Mouse (Mus musculus): ENCODE measurements at regions not wholly inside any gene's neighbourhood (a gene's known extent, or its start where the extent isn't known, plus 50 kb on each side); places are given as distances from the start of the nearest gene placed in this dataset.

- 82% methylated on average over 8 of the region's 8 CpGs for WGBS
- Histone ChIP-seq H3K4me1 (ENCODE audit: control insufficient read depth, insufficient read depth, low read length) (no peaks in the 10 kb centered on the region; the same call in 1 of the 2 replicates), H3K27ac (ENCODE audit: control insufficient read depth, insufficient read depth, low read depth, low read length, poor library complexity) (no peak overlapping the region), H3K4me3 (replicated peaks; ENCODE audit: control insufficient read depth, low read depth, low read length) (no peak overlapping the region)
- TF ChIP-seq CTCF (IDR thresholded peaks at IDR 0.05; ENCODE audit: control insufficient read depth, insufficient read depth, low read length) (no peak), POLR2A (IDR thresholded peaks at IDR 0.05; ENCODE audit: borderline replicate concordance, control insufficient read depth, low read depth, low read length) (no peak)
These were observed 87.1 kb upstream of the Sash1 start for GRCm38 (mm10) chr10:8972789-8973551.

DNA sequence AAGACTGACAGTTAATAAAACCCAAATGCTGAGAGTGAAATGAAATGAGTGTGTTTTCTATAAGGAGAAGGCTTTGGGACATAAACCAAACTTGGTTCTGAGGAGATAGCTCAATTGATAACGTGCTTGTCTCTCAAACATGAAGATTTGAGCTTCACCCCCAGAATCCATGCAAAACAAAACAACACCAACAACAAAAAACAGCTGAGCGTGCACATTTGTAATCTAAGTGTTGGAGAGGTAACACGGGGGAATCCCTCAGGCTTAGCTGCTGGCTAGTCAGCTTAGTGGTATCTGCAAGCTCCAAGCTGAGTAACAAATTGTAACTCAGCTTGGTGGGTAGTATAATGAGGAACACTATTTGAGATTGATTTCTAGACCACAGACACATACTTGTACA, 84.9 kb upstream of the Sash1 start:
- no peak for TF ChIP-seq POLR2A (IDR thresholded peaks at IDR 0.05; ENCODE audit: borderline replicate concordance, control insufficient read depth, low read depth, low read length)
- TF ChIP-seq CTCF (IDR thresholded peaks at IDR 0.05; ENCODE audit: control insufficient read depth, insufficient read depth, low read length) = no peak
- Histone ChIP-seq H3K27ac (ENCODE audit: control insufficient read depth, insufficient read depth, low read depth, low read length, poor library complexity) (no peak overlapping the region), H3K4me3 (replicated peaks; ENCODE audit: control insufficient read depth, low read depth, low read length) (no peak overlapping the region), H3K4me1 (ENCODE audit: control insufficient read depth, insufficient read depth, low read length) (no peaks in the 10 kb centered on the region; the same call in 1 of the 2 replicates)
- WGBS = 68% methylated on average over 3 of the region's 3 CpGs

GRCm38 (mm10) chr10:8969586-8969985, 83.7 kb upstream of the Sash1 start:
- no peak overlapping the region for H3K27ac ChIP-seq (ENCODE audit: control insufficient read depth, insufficient read depth, low read depth, low read length, poor library complexity)
- TF ChIP-seq CTCF (IDR thresholded peaks at IDR 0.05; ENCODE audit: control insufficient read depth, insufficient read depth, low read length) (no peak), POLR2A (IDR thresholded peaks at IDR 0.05; ENCODE audit: borderline replicate concordance, control insufficient read depth, low read depth, low read length) (no peak)
- H3K4me1 ChIP-seq (ENCODE audit: control insufficient read depth, insufficient read depth, low read length) = no peaks in the 10 kb centered on the region; the same call in 1 of the 2 replicates
- H3K4me3 ChIP-seq (replicated peaks; ENCODE audit: control insufficient read depth, low read depth, low read length) = no peak overlapping the region

- no peaks in the 10 kb centered on the region; the same call in 1 of the 2 replicates for H3K4me1 ChIP-seq (ENCODE audit: control insufficient read depth, insufficient read depth, low read length)
- H3K27ac ChIP-seq (ENCODE audit: control insufficient read depth, insufficient read depth, low read depth, low read length, poor library complexity) = no peak overlapping the region
- H3K4me3 ChIP-seq (replicated peaks; ENCODE audit: control insufficient read depth, low read depth, low read length) = no peak overlapping the region
- WGBS = 77% methylated on average over 5 of the region's 5 CpGs
- TF ChIP-seq CTCF (IDR thresholded peaks at IDR 0.05; ENCODE audit: control insufficient read depth, insufficient read depth, low read length) (no peak), POLR2A (IDR thresholded peaks at IDR 0.05; ENCODE audit: borderline replicate concordance, control insufficient read depth, low read depth, low read length) (no peak)
These were observed 83.1 kb upstream of the Sash1 start for GRCm38 (mm10) chr10:8969016-8969415.

DNA sequence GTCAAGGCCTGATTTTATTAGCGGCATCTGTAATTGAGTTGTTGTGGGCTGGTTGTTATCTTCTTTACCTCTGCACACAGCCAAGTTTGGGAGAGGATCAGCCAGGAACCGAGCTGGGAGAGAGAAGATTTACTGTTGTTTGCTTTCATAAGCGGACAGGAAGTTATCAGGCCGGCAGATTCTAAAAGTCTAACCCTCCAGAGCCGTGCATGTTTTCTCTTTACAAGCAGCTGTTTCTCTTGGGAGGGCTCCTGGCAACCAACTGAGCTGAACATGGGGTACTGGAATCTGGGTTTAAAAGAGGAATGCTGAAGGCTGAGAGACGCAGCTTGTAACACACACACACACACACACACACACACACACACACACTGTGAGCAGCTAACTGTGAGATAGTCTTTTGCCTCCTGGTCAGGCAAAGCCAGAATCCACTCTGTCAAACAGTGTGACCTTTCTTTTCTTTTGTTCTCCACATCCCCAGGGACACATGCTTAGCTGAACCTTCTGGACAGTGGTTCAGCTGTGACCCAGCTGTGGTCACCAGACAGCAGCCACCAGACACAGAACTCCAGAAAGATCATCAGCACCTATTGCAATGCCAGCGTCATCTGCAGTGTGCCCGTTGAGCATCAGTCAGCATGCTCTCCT, 82.5 kb upstream of the Sash1 start:
- TF ChIP-seq CTCF (IDR thresholded peaks at IDR 0.05; ENCODE audit: control insufficient read depth, insufficient read depth, low read length) (no peak), POLR2A (IDR thresholded peaks at IDR 0.05; ENCODE audit: borderline replicate concordance, control insufficient read depth, low read depth, low read length) (no peak)
- Histone ChIP-seq H3K4me3 (replicated peaks; ENCODE audit: control insufficient read depth, low read depth, low read length) (no peak overlapping the region), H3K4me1 (ENCODE audit: control insufficient read depth, insufficient read depth, low read length) (no peaks in the 10 kb centered on the region; the same call in 1 of the 2 replicates), H3K27ac (ENCODE audit: control insufficient read depth, insufficient read depth, low read depth, low read length, poor library complexity) (no peak overlapping the region)
- WGBS = 48% methylated on average over 8 of the region's 8 CpGs

- Histone ChIP-seq H3K4me3 (replicated peaks; ENCODE audit: control insufficient read depth, low read depth, low read length) (no peak overlapping the region), H3K27ac (ENCODE audit: control insufficient read depth, insufficient read depth, low read depth, low read length, poor library complexity) (no peak overlapping the region), H3K4me1 (ENCODE audit: control insufficient read depth, insufficient read depth, low read length) (no peaks in the 10 kb centered on the region)
- no peak for TF ChIP-seq CTCF (IDR thresholded peaks at IDR 0.05; ENCODE audit: control insufficient read depth, insufficient read depth, low read length)
- no peak for TF ChIP-seq POLR2A (IDR thresholded peaks at IDR 0.05; ENCODE audit: borderline replicate concordance, control insufficient read depth, low read depth, low read length)
- WGBS = 77% methylated on average over 5 of the region's 5 CpGs
These were observed 77.1 kb upstream of the Sash1 start for GRCm38 (mm10) chr10:8962921-8963320.

DNA sequence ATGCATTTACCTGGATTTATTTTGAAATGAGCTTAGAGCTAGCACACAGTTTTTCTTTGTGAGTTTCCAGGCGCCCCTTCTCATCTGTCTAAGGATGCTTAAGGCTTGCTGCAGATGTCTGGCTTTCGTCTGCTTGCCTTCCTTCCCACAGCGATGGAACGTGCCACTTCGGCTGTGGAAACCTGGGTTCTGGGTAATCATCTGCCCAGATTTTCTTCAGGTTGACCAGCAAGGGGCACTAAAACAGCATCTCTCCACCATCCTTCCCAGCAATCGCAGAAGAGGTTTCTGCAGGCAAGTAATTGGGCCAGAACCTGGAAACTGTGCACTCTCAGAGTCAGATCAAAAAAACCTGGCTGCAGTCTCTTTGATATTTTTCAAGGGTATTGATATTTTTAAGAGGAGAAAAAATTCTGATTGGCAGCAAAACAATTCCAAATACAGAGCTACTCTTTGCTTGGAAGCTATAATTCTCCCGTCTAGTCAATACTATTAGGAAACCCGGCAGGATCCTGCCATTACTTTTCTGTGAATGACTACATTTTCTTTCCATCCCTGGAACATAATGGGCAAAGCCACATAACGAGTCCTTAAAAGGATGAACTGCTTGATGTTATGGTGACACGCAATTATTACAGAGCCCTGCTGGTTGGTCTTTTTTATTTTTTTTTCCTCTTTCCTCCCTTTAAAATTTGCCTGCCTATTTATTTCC, 75.2 kb upstream of the Sash1 start:
- Histone ChIP-seq H3K4me3 (replicated peaks; ENCODE audit: control insufficient read depth, low read depth, low read length) (no peak overlapping the region), H3K4me1 (ENCODE audit: control insufficient read depth, insufficient read depth, low read length) (no peaks in the 10 kb centered on the region; the same call in 1 of the 2 replicates), H3K27ac (ENCODE audit: control insufficient read depth, insufficient read depth, low read depth, low read length, poor library complexity) (no peak overlapping the region)
- 80% methylated on average over 10 of the region's 10 CpGs for WGBS
- no peak for TF ChIP-seq POLR2A (IDR thresholded peaks at IDR 0.05; ENCODE audit: borderline replicate concordance, control insufficient read depth, low read depth, low read length)
- no peak for TF ChIP-seq CTCF (IDR thresholded peaks at IDR 0.05; ENCODE audit: control insufficient read depth, insufficient read depth, low read length)

Data from bone marrow, adult 2 months (tissue).